Mouse (Mus musculus) lung, postnatal 0 days (tissue): ENCODE data around the gene Rpa2.

Source experiments
- CTCF ChIP-seq: IDR thresholded peaks from 2 replicates; pipeline ENCODE4 v1.5.1; 2016; ENCODE audit warnings: antibody characterized with exemption, mild to moderate bottlenecking
- EP300 ChIP-seq: IDR thresholded peaks from 2 replicates; pipeline ENCODE4 v1.6.1; 2016; ENCODE audit warnings: antibody characterized with exemption, mild to moderate bottlenecking, control low read depth

DNA sequence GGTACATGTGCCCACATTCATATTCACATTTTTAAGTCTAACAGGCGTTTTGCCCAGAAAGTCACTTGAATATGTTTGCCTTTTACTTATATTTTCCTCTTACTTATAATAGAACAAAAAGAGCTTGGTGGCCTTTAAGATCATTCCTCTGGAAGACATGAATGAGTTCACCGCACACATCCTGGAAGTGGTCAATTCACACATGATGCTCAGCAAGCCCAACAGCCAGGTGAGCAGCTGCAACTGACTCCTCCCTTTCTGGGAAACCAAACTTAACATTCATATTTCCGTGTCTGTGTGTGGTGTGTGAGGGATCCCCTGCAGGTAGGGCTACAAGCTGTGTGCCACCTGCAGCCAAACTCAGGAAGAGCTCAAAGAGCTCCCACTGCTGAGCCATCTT lies 6.8 kb downstream of the Rpa2 start:
- TF ChIP-seq CTCF (no peak), EP300 (no peak)
